Mouse (Mus musculus) embryonic facial prominence, embryonic 12.5 days (tissue): ENCODE results near the gene Ggact. TPM values are rescaled to one million over a fixed set of nuclear protein-coding genes. Genes with fewer than 3 reads are reported as not detected.

Source experiments
- ATAC-seq: fragments of 200-750 bp; cut with Nextera tagmentation; 2 replicates; pipeline ENCODE4 v1.8.0; 2017; ENCODE audit not compliant: insufficient number of reproducible peaks, insufficient read depth, low FRiP score, low TSS enrichment
- H3K27ac ChIP-seq: fragments of 300-500 bp; sonication (generic); 2 replicates; pipeline ENCODE4 v1.5.1; 2016; ENCODE audit warnings: mild to moderate bottlenecking
- H3K27me3 ChIP-seq: fragments of 300-500 bp; sonication (generic); 2 replicates; pipeline ENCODE4 v1.6.1; 2016; ENCODE audit warnings: mild to moderate bottlenecking, moderate library complexity
- H3K36me3 ChIP-seq: fragments of 300-500 bp; sonication (generic); 2 replicates; pipeline ENCODE4 v1.6.1; 2016; ENCODE audit warnings: mild to moderate bottlenecking
- H3K4me1 ChIP-seq: fragments of 300-500 bp; sonication (generic); 2 replicates; pipeline ENCODE4 v1.6.1; 2016
- H3K4me2 ChIP-seq: fragments of 300-500 bp; sonication (generic); replicated peaks from 2 replicates; pipeline ENCODE4 v1.6.1; 2016; ENCODE audit warnings: mild to moderate bottlenecking, moderate library complexity
- H3K4me3 ChIP-seq: fragments of 300-500 bp; sonication (generic); 2 replicates; pipeline ENCODE4 v1.5.1; 2016; ENCODE audit warnings: mild to moderate bottlenecking
- H3K9ac ChIP-seq: fragments of 300-500 bp; sonication (generic); 2 replicates; pipeline ENCODE4 v1.6.1; 2016; ENCODE audit warnings: mild to moderate bottlenecking, moderate library complexity
- H3K9me3 ChIP-seq: fragments of 300-500 bp; sonication (generic); 2 replicates; pipeline ENCODE4 v1.6.1; 2016; ENCODE audit warnings: mild to moderate bottlenecking, moderate library complexity
- whole genome bisulfite sequencing: fragments of 180-500 bp; shearing (Covaris S2); methylation state at CpG from one replicate; pipeline ENCODE4 v1.1.7; 2016; 5-methylcytosine and 5-hydroxymethylcytosine counted together
- polyA plus RNA-seq: library from polyadenylated mRNA; unstranded; fragments of >200 nt; fragmentation: Nextera tagmentation; extraction: Ambion mirVana; gene quantifications from 2 replicates; pipeline ENCODE4 v1.2.1, GENCODE M21; 2016

The Ggact gene
- polyA plus RNA-seq, 1 experiment from 2014 or later: 10.5 TPM

DNA sequence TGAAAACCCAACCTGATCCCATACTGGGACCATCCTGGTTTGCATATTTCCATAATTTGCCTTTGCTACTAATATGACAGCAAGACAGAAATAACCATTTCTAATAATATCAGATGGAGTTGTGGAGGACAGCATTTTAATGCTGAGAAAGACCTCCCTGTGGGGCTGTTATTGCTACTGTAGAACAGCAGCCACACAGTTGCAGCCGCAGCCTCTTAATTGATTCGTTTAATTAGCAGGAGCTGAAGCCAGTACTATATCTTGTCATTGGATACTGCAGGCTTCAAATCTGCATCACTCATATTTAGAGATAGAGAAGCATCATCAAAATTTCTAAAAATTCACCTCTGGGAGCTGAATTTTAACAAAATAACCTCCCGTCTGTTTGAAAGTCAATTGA is 92.6 kb downstream of the Ggact start:
- Histone ChIP-seq H3K36me3 (no peaks in the 10 kb centered on the region), H3K27ac (no peak overlapping the region), H3K4me3 (no peak overlapping the region), H3K27me3 (no peaks in the 10 kb centered on the region), H3K9me3 (no peaks in the 10 kb centered on the region), H3K9ac (no peak overlapping the region), H3K4me2 (no peak overlapping the region), H3K4me1 (no peaks in the 10 kb centered on the region)
- ATAC-seq: no peak
- 86% methylated on average over 3 of the region's 3 CpGs for WGBS

DNA sequence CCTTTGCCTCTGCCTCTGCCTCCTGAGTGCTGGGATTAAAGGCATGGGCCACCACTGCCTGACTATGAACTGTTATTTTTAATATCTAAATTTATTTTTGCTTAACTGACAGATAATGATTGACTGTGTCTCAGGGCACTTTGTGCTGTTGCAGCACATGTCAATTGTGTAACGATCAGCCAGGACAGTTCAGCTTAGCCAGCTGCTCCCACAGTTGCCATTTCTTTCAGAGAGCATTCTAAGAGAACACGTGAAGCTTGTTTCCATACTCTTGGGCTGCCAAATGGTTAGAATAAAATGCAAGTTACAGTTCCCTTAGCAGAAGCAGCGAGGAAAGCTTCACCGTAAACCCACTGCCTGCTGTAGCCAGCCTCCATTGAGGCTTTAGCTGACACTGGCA is 113.3 kb downstream of the Ggact start:
- ATAC-seq: no peak
- Histone ChIP-seq H3K4me1 (no peaks in the 10 kb centered on the region), H3K4me3 (no peak overlapping the region), H3K9me3 (no peaks in the 10 kb centered on the region), H3K4me2 (no peak overlapping the region), H3K27ac (no peak overlapping the region), H3K9ac (no peak overlapping the region), H3K36me3 (no peaks in the 10 kb centered on the region), H3K27me3 (no peaks in the 10 kb centered on the region)
- WGBS: 87% methylated on average over 4 of the region's 4 CpGs

DNA sequence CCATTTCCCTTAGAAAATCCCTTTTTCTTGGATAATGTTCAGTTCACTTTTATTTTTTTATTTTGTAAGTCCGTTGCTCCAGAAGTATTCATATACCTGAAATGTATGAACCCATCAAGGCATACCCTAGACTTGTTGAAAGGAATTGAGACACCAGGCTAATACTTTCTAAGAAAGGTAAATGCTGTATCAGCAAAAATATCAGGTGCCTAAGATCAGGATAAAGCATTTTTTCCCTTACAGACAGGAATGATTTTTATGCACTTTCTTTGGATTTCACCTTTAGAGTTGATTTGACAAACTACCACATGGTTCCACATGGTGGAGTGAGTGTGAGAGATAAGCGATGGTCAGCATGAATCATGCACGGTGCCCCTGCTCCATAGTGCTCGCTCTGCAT is 120.2 kb downstream of the Ggact start:
- no peak for ATAC-seq
- H3K36me3 ChIP-seq: no peaks in the 10 kb centered on the region
- no peak overlapping the region for H3K4me3 ChIP-seq
- 90% methylated on average over 4 of the region's 4 CpGs for WGBS
- no peaks in the 10 kb centered on the region for H3K4me1 ChIP-seq
- H3K4me2 ChIP-seq: no peak overlapping the region
- no peaks in the 10 kb centered on the region for H3K27me3 ChIP-seq
- no peak overlapping the region for H3K27ac ChIP-seq
- H3K9me3 ChIP-seq: no peaks in the 10 kb centered on the region
- H3K9ac ChIP-seq: no peak overlapping the region

DNA sequence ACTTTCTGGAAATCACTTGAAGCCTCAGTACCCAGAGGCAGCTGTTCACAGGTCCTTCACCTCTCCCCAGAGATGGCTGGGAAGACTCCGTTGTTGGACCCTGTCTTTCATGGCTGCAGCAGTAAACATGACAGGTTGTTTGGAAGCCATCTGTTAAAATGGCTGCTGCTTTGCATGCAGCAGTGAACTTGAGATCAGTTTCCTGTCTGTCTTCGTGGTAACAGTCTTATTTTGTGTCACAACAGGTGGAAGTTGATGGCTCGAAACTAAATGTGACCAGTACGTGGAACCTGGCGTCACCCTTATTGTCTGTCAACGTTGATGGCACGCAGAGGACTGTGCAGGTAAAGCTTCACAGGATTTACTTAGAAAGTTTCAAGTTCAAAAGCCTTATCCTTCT is 123.4 kb downstream of the Ggact start:
- Histone ChIP-seq H3K9me3 (no peaks in the 10 kb centered on the region), H3K4me1 (no peaks in the 10 kb centered on the region), H3K4me2 (no peak overlapping the region), H3K4me3 (no peak overlapping the region), H3K27me3 (no peaks in the 10 kb centered on the region), H3K36me3 (no peaks in the 10 kb centered on the region), H3K9ac (no peak overlapping the region), H3K27ac (no peak overlapping the region)
- WGBS: 84% methylated on average over 7 of the region's 7 CpGs
- no peak for ATAC-seq

DNA sequence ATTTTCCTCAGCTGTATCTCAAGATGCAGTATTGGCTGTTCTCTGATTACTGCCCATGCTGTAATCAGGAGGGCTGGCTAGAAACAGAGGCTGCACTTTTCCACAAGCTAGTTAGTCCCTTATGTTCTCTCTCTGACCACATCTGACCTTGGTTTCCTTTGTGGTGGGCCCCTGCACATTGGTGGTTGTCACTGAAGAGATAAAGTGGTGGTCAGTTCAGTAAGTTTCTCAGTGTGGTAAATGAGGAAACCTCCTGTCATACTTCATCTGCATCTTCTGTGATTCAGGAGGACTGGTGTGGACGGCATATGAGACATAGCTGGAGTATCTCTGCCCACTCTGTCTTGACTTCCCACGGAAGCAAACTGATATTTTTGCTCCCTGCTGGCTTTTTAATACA is 125.4 kb downstream of the Ggact start:
- H3K27ac ChIP-seq: no peak overlapping the region
- H3K4me1 ChIP-seq: no peaks in the 10 kb centered on the region
- ATAC-seq: no peak
- no peaks in the 10 kb centered on the region for H3K36me3 ChIP-seq
- H3K4me3 ChIP-seq: no peak overlapping the region
- no peak overlapping the region for H3K4me2 ChIP-seq
- no peaks in the 10 kb centered on the region for H3K27me3 ChIP-seq
- H3K9me3 ChIP-seq: no peaks in the 10 kb centered on the region
- no peak overlapping the region for H3K9ac ChIP-seq
- WGBS: 58% methylated on average over 2 of the region's 2 CpGs

DNA sequence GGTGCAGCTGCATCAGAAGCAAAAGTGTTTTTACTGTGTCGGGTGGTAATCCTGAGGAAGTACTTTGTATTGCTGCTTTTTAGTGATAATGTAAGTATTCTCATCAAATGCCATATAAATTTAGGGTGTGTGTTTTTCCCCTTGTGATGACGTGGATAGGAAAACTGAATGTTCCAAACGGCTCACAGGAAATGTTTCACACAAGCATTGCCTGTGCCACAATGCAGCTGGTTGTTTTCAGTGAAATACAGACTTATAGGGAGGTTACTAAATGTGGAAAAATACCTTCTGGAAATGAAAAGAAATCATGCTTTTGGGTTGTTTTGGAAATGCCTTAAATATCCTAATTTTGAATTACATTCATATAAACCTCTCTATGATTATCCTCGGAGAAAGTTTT is 128.9 kb downstream of the Ggact start:
- no peak overlapping the region for H3K4me2 ChIP-seq
- H3K9me3 ChIP-seq: no peaks in the 10 kb centered on the region
- H3K36me3 ChIP-seq: no peaks in the 10 kb centered on the region
- 81% methylated on average over 4 of the region's 4 CpGs for WGBS
- ATAC-seq: no peak
- H3K9ac ChIP-seq: no peak overlapping the region
- H3K27me3 ChIP-seq: no peaks in the 10 kb centered on the region
- H3K27ac ChIP-seq: no peak overlapping the region
- no peaks in the 10 kb centered on the region for H3K4me1 ChIP-seq
- H3K4me3 ChIP-seq: no peak overlapping the region

DNA sequence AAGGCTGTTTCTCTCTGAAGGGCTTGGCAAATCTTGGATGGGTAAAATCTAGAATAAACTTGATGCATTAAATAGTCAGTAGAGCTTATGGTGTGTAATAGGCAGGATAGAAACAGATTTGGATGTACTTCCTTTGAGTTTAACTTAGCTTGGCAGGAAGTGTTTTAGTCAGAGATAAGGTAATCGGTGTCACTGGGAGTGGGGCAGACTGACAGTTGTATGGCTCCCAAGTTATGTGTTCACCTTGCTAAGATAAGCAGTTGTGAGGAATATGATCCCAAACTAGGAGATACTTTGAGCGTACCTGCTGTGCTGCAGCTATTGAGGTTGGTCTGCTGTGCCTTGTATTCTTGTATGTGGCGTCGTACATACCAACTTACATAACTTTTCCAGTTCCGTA is 147.1 kb downstream of the Ggact start:
- H3K9me3 ChIP-seq: no peaks in the 10 kb centered on the region
- WGBS: 92% methylated on average over 5 of the region's 5 CpGs
- no peaks in the 10 kb centered on the region for H3K4me1 ChIP-seq
- H3K4me3 ChIP-seq: no peak overlapping the region
- ATAC-seq: no peak
- H3K4me2 ChIP-seq: no peak overlapping the region
- no peak overlapping the region for H3K27ac ChIP-seq
- no peaks in the 10 kb centered on the region for H3K36me3 ChIP-seq
- no peaks in the 10 kb centered on the region for H3K27me3 ChIP-seq
- no peak overlapping the region for H3K9ac ChIP-seq

Other genes starting within 250 kb of the Ggact start
- gene Tmtc4, start 70.3 kb upstream of the Ggact start, polyA plus RNA-seq: 38.6 and 43.5 TPM in 2 replicates